Mouse (Mus musculus) kidney, adult 2 months (tissue): ENCODE measurements around the gene Rbms2.
"Not testable (repeated sequence)": the region's sequence is repeated elsewhere in the genome, so short reads cannot be mapped to it uniquely, and the experiment has no call there.

Experiments
- CTCF ChIP-seq: fragments of 200-500 bp; conservative IDR thresholded peaks from 2 replicates; pipeline ENCODE4 v1.5.1; 2011; ENCODE audit warnings: low read depth, mild to moderate bottlenecking, control low read depth, low read length, moderate library complexity, mixed read lengths; ENCODE audit not compliant: insufficient read depth, insufficient read length
- POLR2A ChIP-seq: fragments of 200-500 bp; IDR thresholded peaks from one replicate; pipeline ENCODE4 v1.6.1; 2011; ENCODE audit warnings: low read depth, low read length, control low read depth

GRCm38 (mm10) chr10:128214112-128214511, 34.0 kb upstream of the Rbms2 start:
- TF ChIP-seq CTCF, POLR2A: not testable (repeated sequence)
